ENCODE assay signal across 8 mouse cellular contexts in genomic region chr4:49631319-49632138, GRCm38 (mm10). TPM values are rescaled to one million over a fixed set of nuclear protein-coding genes. Genes with fewer than 3 reads are reported as not detected.
DNase-seq lines count a peak whose midpoint lies in the region; ATAC-seq and TF ChIP-seq lines count a peak whose summit lies in the region.

Gene Rnf20 (plus strand): TSS chr4:49632006.

- H3K36me3 ChIP-seq in C2C12 (ENCODE audit: control insufficient read depth, insufficient read depth): peaks cover 26% of the 10 kb centered on the region
- H3K36me3 ChIP-seq in heart, embryonic 10.5 days: peaks cover 29% of the 10 kb centered on the region; the same call in 1 of the 2 replicates
- peaks cover 31% of the 10 kb centered on the region for H3K36me3 ChIP-seq in kidney, embryonic 15.5 days
- peaks cover 22% of the 10 kb centered on the region; the same call in 1 of the 2 replicates for H3K36me3 ChIP-seq in stomach, embryonic 14.5 days (ENCODE audit: control insufficient read depth, insufficient read depth, low read length)

- TF ChIP-seq CTCF in C2C12 (IDR thresholded peaks at IDR 0.05; ENCODE audit: control insufficient read depth, insufficient read depth, insufficient read length): no peak

- WGBS in heart, embryonic 10.5 days: 4% methylated on average over 37 of the region's 37 CpGs
- 4% methylated on average over 37 of the region's 37 CpGs for WGBS in kidney, embryonic 15.5 days
- 3% methylated on average over 37 of the region's 37 CpGs for WGBS in stomach, embryonic 14.5 days

- H3K27me3 ChIP-seq in C2C12 (ENCODE audit: control insufficient read depth, insufficient read depth, insufficient read length): no peaks in the 10 kb centered on the region
- H3K27me3 ChIP-seq in heart, embryonic 10.5 days (ENCODE audit: insufficient read depth, poor library complexity, severe bottlenecking): no peaks in the 10 kb centered on the region
- H3K27me3 ChIP-seq in kidney, embryonic 15.5 days: no peaks in the 10 kb centered on the region
- H3K27me3 ChIP-seq in stomach, embryonic 14.5 days (ENCODE audit: control insufficient read depth, insufficient read depth, low read length): no peaks in the 10 kb centered on the region

- DNase-seq in brain, adult 2 months (ENCODE audit: low read depth, low spot score): peak; percentile 99
- peak; percentile 97 for DNase-seq in heart, embryonic 10.5 days (ENCODE audit: low spot score)
- peak; percentile 94 for DNase-seq in liver

- peak within 1 kb of the TSS; percentile 90 for H3K4me3 ChIP-seq in C2C12 (ENCODE audit: insufficient read depth, poor library complexity, severe bottlenecking)
- peak within 1 kb of the TSS; percentile 92 for H3K4me3 ChIP-seq in heart, embryonic 10.5 days
- H3K4me3 ChIP-seq in kidney, embryonic 15.5 days (replicated peaks): peak within 1 kb of the TSS; percentile 93
- peak within 1 kb of the TSS; percentile 87 for H3K4me3 ChIP-seq in stomach, embryonic 14.5 days (ENCODE audit: low read depth, low read length)

- peak within 1 kb of the TSS; percentile 82 for H3ac ChIP-seq in C2C12 (ENCODE audit: control insufficient read depth, insufficient read length, low read depth)

- no peaks in the 10 kb centered on the region for H3K9me3 ChIP-seq in heart, embryonic 10.5 days
- no peaks in the 10 kb centered on the region for H3K9me3 ChIP-seq in kidney, embryonic 15.5 days (replicated peaks)
- H3K9me3 ChIP-seq in stomach, embryonic 14.5 days (ENCODE audit: control insufficient read depth, low read depth, low read length): no peaks in the 10 kb centered on the region

- H3K79me2 ChIP-seq in C2C12 (ENCODE audit: control insufficient read depth, insufficient read depth): peaks cover 36% of the 10 kb centered on the region

- H3K79me3 ChIP-seq in C2C12 (ENCODE audit: low read depth): peaks cover 26% of the 10 kb centered on the region

- H3K4me1 ChIP-seq in heart, embryonic 10.5 days: peaks cover 2% of the 10 kb centered on the region; the same call in 1 of the 2 replicates
- H3K4me1 ChIP-seq in kidney, embryonic 15.5 days: peaks cover 11% of the 10 kb centered on the region; the same call in 1 of the 2 replicates
- 0 out of 2 replicates have a peak, but pooled peaks cover 3% of the 10 kb centered on the region for H3K4me1 ChIP-seq in stomach, embryonic 14.5 days (ENCODE audit: control insufficient read depth, insufficient read depth, low read length)

- peak within 1 kb of the TSS; percentile 81 for H3K4me2 ChIP-seq in kidney, embryonic 15.5 days
- H3K4me2 ChIP-seq in stomach, embryonic 14.5 days (replicated peaks; ENCODE audit: low read depth, low read length): peak within 1 kb of the TSS; percentile 75

- peak within 1 kb of the TSS; percentile 91 for H3K27ac ChIP-seq in heart, embryonic 10.5 days
- H3K27ac ChIP-seq in kidney, embryonic 15.5 days: peak within 1 kb of the TSS; percentile 97
- peak within 1 kb of the TSS; percentile 85 for H3K27ac ChIP-seq in stomach, embryonic 14.5 days (ENCODE audit: low read length)

- peak within 1 kb of the TSS; percentile 87 for H3K9ac ChIP-seq in kidney, embryonic 15.5 days
- peak within 1 kb of the TSS; percentile 80 for H3K9ac ChIP-seq in stomach, embryonic 14.5 days (replicated peaks; ENCODE audit: low read depth, low read length)

- ATAC-seq in erythroblast, adult 5-6 weeks (replicated peaks; ENCODE audit: low FRiP score, poor library complexity, severe bottlenecking): peak; percentile 96
- ATAC-seq in kidney, embryonic 15.5 days (replicated peaks; ENCODE audit: low FRiP score): peak; percentile 98
- ATAC-seq in monocyte, adult 5-6 weeks (replicated peaks; ENCODE audit: insufficient number of reproducible peaks, low FRiP score, low TSS enrichment, poor library complexity, severe bottlenecking): peak; percentile 96
- peak; percentile 96 for ATAC-seq in stomach, embryonic 14.5 days (ENCODE audit: insufficient number of reproducible peaks, insufficient read depth, low FRiP score, low read depth)

TF ChIP-seq in C2C12, 6 proteins besides CTCF, POLR2A, EP300 and RAD21:
- no peak for TF ChIP-seq MYOG (IDR thresholded peaks at IDR 0.05; ENCODE audit: control insufficient read depth, extremely low read depth, insufficient read length)
- no peak for TF ChIP-seq USF1 (IDR thresholded peaks at IDR 0.05; ENCODE audit: low read depth)
- TF ChIP-seq MAX (IDR thresholded peaks at IDR 0.05): no peak
- no peak for TF ChIP-seq FOSL1 (IDR thresholded peaks at IDR 0.05; ENCODE audit: insufficient read depth, low read length, poor library complexity, severe bottlenecking)
- no peak for TF ChIP-seq CEBPB (IDR thresholded peaks at IDR 0.05; ENCODE audit: low read depth)
- no peak for TF ChIP-seq MYOD1 (IDR thresholded peaks at IDR 0.05; ENCODE audit: control insufficient read depth, insufficient read length, low read depth)

RNA-seq across cellular contexts. Expression of gene Rnf20, which starts in this region (rescaled TPM):
- polyA plus RNA-seq in C2C12 (2012; fragmentation: generic; extraction: Trizol): 17.3 TPM
- total RNA-seq in erythroblast, adult 5-6 weeks (2015; ENCODE audit: low replicate concordance): 34.1 and 45.2 TPM in 2 replicates
- 119 and 155 TPM in 2 replicates for total RNA-seq in erythroblast, adult 5-6 weeks (2017; ENCODE audit: low replicate concordance)
- polyA plus RNA-seq in heart, embryonic 10.5 days (2016; fragmentation: Nextera tagmentation; extraction: Ambion mirVana): 26.4 and 32.8 TPM in 2 replicates
- 44.2 and 45.1 TPM in 2 replicates for polyA plus RNA-seq in kidney, embryonic 15.5 days (2015; fragmentation: Nextera tagmentation; extraction: Ambion mirVana)
- total RNA-seq in monocyte, adult 5-6 weeks (2017): 187 to 231 TPM (median 228 TPM) in 3 replicates
- polyA plus RNA-seq in stomach, embryonic 14.5 days (2014; fragmentation: Nextera tagmentation; extraction: Ambion mirVana): 48.6 and 59.6 TPM in 2 replicates

Comparison
In these comparisons a context has a peak if more than half of its experiments do, and no peak if none do; other contexts are left out.
1. Peak in every context shown above with its lines: DNase-seq, ATAC-seq, H3K4me3 ChIP-seq and H3K27ac ChIP-seq.